Mouse (Mus musculus): Measurements from ENCODE around the gene Rapgef1.
A peak's percentile ranks its signal among the peaks of the same experiment; 100 is the strongest.

DNA sequence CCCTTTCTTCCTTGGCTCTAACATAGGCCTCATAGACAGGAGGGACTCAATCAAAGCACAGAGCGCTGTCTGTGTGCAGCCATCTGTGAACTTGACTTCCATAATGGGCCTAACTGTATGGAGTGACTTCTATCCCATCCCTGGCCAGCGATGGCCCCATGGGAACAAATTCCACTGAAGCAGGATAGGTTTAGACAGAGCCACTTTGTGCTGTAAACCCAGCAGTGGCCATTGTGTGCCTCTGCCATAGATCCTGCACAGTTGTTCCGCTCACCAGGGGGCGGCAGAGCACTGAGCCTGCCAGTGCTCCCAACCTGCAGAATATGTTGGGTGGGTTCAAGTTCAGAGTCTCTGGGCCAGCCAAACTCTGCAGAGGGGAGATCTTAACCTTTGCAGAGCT, 88.2 kb downstream of the Rapgef1 start:
- TF ChIP-seq CTCF (IDR thresholded peaks at IDR 0.05; ENCODE audit: extremely low read depth, insufficient read depth, insufficient read length, insufficient replicate concordance) (peak; percentile 39; the same call in 1 of the 2 replicates), POLR2A (IDR thresholded peaks at IDR 0.05; ENCODE audit: low read depth, low read length) (no peak)

Measured in spleen, adult 2 months (tissue).